Mouse (Mus musculus) large intestine, adult 2 months (tissue): ENCODE data around the gene Samd3. TPM values are rescaled to one million over a fixed set of nuclear protein-coding genes. Genes with fewer than 3 reads are reported as not detected.

Source experiments
- DNase-seq: peaks from one replicate; pipeline ENCODE4 v3.0.0-alpha.2; 2012; ENCODE audit warnings: low read depth, low spot score
- WGBS: fragments of 180-500 bp; shearing (Covaris S2); methylation state at CpG from one replicate; pipeline ENCODE4 v1.1.7; 2018; 5-methylcytosine and 5-hydroxymethylcytosine counted together
- polyA plus RNA-seq: library from polyadenylated mRNA; depleted of rRNA; stranded (reverse); fragments of >200 nt; gene quantifications from 2 replicates; pipeline ENCODE4 v1.2.3, GENCODE M21; 2012; rRNA removed

The Samd3 gene
- polyA plus RNA-seq, 1 experiment, result 0.07 TPM

DNA sequence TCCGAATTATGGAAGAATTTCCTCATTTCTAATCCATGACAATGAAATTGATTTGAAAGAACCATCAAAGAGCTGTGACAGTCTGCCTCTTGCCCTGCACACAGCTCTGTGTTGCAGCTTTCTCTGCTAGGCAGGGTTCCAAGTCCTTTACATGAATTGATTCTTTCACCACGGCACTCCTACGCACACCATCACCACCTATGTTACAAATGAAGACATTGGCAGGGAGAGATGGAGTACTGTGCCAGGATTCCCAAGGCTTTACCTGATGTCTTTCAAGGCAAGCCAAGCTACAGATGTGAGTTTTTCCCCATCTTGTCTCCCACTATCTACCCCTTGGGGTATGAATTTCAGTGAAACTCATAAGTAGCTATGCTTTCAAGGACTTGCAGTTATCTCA, 67.7 kb downstream of the Samd3 start:
- DNase-seq, result no peak

DNA sequence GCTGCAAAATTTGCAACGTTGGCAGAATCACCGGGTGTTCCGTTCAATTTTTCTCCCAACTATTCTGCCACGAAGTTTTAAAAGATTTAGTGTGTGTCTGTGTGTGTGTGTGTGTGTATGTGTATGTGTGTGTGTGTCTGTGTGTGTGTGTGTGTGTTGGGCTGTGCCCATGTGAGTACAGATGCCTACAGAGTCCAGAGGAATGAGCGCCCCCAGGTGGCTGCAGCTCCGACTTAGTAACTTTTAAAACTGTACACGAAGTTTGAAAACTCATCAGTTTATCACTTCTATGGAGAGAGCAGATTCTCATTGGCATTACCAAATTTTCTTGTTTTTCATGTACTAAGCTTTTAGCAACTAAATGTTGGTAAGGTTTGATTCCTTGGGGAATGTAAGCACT, 68.1 kb downstream of the Samd3 start:
- DNase-seq, result no peak
- 91% methylated on average over 7 of the region's 7 CpGs for WGBS

More for the DNA sequence above, 67.7 kb downstream of the Samd3 start:
- WGBS, result 78% methylated on average over 3 of the region's 3 CpGs

DNA sequence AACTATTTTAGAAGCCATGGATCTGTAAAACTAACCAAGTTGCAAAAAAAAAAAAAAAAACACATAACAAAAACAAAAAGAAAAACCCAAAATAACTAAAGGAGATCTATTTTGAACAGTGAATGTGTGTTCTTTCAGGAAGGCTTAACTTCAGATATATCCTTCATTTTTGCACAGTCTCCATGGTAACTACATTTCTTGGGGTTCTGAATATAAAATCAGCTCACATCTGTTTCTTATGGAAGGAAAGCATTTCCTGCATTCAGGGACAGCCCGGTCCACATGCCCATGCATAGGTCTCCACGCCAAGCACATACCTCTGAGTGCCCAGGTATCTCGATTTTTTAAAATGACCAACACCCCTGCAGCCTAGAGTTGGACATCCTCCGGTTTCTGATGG, 72.8 kb downstream of the Samd3 start:
- DNase-seq, result no peak

DNA sequence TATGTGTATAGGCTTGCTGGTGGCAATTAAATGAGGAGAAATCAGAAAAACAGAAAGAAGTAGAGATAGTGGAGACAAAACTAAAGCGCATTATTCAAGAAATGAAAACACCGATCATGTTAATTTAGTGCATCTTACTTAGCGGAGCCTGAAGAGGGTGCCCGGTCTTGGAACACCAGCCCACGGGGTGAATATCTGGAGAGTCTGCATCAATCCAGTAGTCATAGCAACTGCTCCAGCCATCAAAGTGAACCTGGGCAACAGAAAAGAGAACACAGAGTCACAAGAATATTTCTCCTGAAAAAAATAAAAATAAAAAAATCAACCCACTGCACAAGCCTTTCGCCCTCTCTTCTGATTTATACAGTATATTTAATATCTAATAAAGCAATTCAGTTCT, 74.0 kb downstream of the Samd3 start:
- no peak for DNase-seq
- 94% methylated on average over 6 of the region's 6 CpGs for WGBS

More for the DNA sequence above, 72.8 kb downstream of the Samd3 start:
- WGBS, result 91% methylated on average over 4 of the region's 4 CpGs

DNA sequence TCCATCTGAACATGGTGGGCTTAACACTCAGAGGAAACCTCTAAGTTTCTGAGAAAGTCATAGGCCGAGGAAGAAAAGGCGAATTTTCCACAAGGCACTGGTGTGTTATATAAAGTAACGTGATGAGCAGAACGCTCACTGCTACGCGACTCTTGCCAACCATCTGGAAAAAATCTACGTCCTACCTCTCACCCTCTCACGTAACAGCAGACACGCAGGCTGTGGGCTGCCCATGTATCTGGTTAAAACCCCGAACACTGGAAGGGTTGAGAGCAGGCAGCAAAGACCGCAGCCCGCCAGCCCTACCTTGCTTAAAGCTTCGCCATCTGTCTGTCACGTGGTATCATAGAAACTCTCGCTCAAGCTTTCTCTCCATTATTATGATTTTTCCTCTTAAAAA, 84.8 kb downstream of the Samd3 start:
- WGBS, result 95% methylated on average over 15 of the region's 15 CpGs
- no peak for DNase-seq

DNA sequence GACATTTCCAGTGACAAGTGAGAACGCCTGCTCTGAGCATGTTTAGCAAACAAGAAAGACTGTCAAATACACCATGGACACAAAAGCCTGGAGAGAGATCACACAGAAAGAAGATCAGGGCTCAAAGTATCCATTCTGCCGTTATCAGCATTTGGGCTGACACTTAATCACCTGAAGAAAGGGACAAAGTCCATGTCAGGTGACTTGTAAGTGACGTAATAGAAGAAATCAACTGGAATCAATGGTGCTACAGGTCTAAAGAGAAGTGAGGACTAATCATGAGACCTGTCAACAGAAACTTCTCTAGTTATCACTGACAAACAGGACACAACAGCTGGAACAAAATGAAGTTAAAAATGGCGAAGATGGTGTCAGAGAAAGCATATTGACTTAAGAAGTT, 91.2 kb downstream of the Samd3 start:
- DNase-seq, result no peak
- 66% methylated on average over 4 of the region's 4 CpGs for WGBS

Other genes starting within 250 kb of the Samd3 start
- not detected in 2 replicates for gene Gm9767, start 151.5 kb upstream of the Samd3 start, polyA plus RNA-seq
- gene Tmem200a, start 150.7 kb upstream of the Samd3 start, polyA plus RNA-seq, result 1.2 TPM in 2 replicates
- 2.8 and 2.9 TPM in 2 replicates for gene L3mbtl3, start 146.3 kb downstream of the Samd3 start, polyA plus RNA-seq